Mouse (Mus musculus) midbrain, embryonic 14.5 days (tissue): ENCODE measurements at regions not wholly inside any gene's neighbourhood (a gene's known extent, or its start where the extent isn't known, plus 50 kb on each side); places are given as distances from the start of the nearest gene placed in this dataset.
"Not testable (repeated sequence)": the region's sequence is repeated elsewhere in the genome, so short reads cannot be mapped to it uniquely, and the experiment has no call there.

Experiments
- ATAC-seq: fragments of 200-750 bp; cut with Nextera tagmentation; 2 replicates; pipeline ENCODE4 v1.8.0; 2017; ENCODE audit warnings: moderate number of reproducible peaks, moderate library complexity; ENCODE audit not compliant: low FRiP score, low TSS enrichment
- DNase-seq: peaks from one replicate; pipeline ENCODE4 v3.0.0-alpha.2; 2015
- H3K27ac ChIP-seq: fragments of 300-500 bp; sonication (generic); replicated peaks from 2 replicates; pipeline ENCODE4 v1.5.1; 2014; ENCODE audit warnings: mild to moderate bottlenecking, low read depth, low read length, moderate library complexity
- H3K27me3 ChIP-seq: fragments of 300-500 bp; sonication (generic); 2 replicates; pipeline ENCODE4 v1.6.1; 2014; ENCODE audit warnings: low read length, control low read depth, mixed read lengths; ENCODE audit not compliant: control insufficient read depth, insufficient read depth
- H3K36me3 ChIP-seq: fragments of 300-500 bp; sonication (generic); 2 replicates; pipeline ENCODE4 v1.6.1; 2014; ENCODE audit warnings: low read length, control low read depth; ENCODE audit not compliant: control insufficient read depth, insufficient read depth
- H3K4me1 ChIP-seq: fragments of 300-500 bp; sonication (generic); 2 replicates; pipeline ENCODE4 v1.6.1; 2014; ENCODE audit warnings: mild to moderate bottlenecking, antibody characterized with exemption, low read length, control low read depth; ENCODE audit not compliant: control insufficient read depth, insufficient read depth
- H3K4me2 ChIP-seq: fragments of 300-500 bp; sonication (generic); 2 replicates; pipeline ENCODE4 v1.6.1; 2014; ENCODE audit warnings: mild to moderate bottlenecking, low read length, moderate library complexity
- H3K4me3 ChIP-seq: fragments of 300-500 bp; sonication (generic); replicated peaks from 2 replicates; pipeline ENCODE4 v1.5.1; 2014; ENCODE audit warnings: low read depth, low read length
- H3K9ac ChIP-seq: fragments of 300-500 bp; sonication (generic); replicated peaks from 2 replicates; pipeline ENCODE4 v1.6.1; 2014; ENCODE audit warnings: mild to moderate bottlenecking, low read length, moderate library complexity
- H3K9me3 ChIP-seq: fragments of 300-500 bp; sonication (generic); 2 replicates; pipeline ENCODE4 v1.6.1; 2016; ENCODE audit warnings: low read length, control low read depth, mixed read lengths; ENCODE audit not compliant: control insufficient read depth
- WGBS: fragments of 180-500 bp; shearing (Covaris S2); extraction: QIAGEN DNeasy Blood & Tissue Kit; methylation state at CpG from one replicate; pipeline ENCODE4 v1.1.7; 2014; 5-methylcytosine and 5-hydroxymethylcytosine counted together

- WGBS: 69% methylated on average over 1 of the region's 1 CpGs
- Histone ChIP-seq H3K4me3 (no peak overlapping the region), H3K36me3 (no peaks in the 10 kb centered on the region), H3K27ac (no peak overlapping the region), H3K9ac (no peak overlapping the region), H3K4me2 (no peak overlapping the region), H3K9me3 (no peaks in the 10 kb centered on the region), H3K4me1 (no peaks in the 10 kb centered on the region), H3K27me3 (no peaks in the 10 kb centered on the region)
- ATAC-seq: no peak
- DNase-seq: no peak
Observed at GRCm38 (mm10) chr3:80120177-80120736, 235.9 kb downstream of the Fam198b start.

DNA sequence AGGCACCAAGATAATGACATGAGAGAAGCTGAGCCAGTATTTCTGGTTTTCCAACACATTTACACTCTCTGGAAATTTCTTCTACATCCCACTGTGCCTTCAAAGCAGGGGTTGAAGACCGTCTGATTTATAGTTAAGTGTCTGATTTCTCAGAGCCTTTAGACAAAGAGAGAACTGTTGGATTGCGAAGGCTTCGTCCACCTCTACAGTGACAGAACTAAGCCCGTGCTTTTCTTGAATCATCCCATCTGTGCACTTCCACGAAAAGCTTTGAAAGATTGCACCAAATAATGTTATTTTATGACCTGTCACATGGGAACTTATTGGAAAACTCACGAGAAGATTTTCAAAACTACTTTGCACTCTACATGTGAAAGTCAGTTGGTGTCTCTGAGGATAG is 239.3 kb downstream of the Fam198b start:
- no peaks in the 10 kb centered on the region for H3K4me1 ChIP-seq
- no peak overlapping the region for H3K9ac ChIP-seq
- WGBS: 88% methylated on average over 6 of the region's 6 CpGs
- ATAC-seq: no peak
- no peak overlapping the region for H3K4me2 ChIP-seq
- DNase-seq: no peak
- no peaks in the 10 kb centered on the region for H3K9me3 ChIP-seq
- H3K27ac ChIP-seq: no peak overlapping the region
- H3K4me3 ChIP-seq: no peak overlapping the region
- H3K36me3 ChIP-seq: no peaks in the 10 kb centered on the region
- no peaks in the 10 kb centered on the region for H3K27me3 ChIP-seq

GRCm38 (mm10) chr3:80124621-80125020 is 240.3 kb downstream of the Fam198b start:
- Histone ChIP-seq H3K4me1 (no peaks in the 10 kb centered on the region), H3K36me3 (no peaks in the 10 kb centered on the region), H3K27ac (no peak overlapping the region), H3K4me2 (no peak overlapping the region), H3K27me3 (no peaks in the 10 kb centered on the region), H3K9ac (no peak overlapping the region), H3K9me3 (no peaks in the 10 kb centered on the region), H3K4me3 (no peak overlapping the region)
- ATAC-seq (no peak), DNase-seq (no peak)
- WGBS: 87% methylated on average over 8 of the region's 8 CpGs

GRCm38 (mm10) chr3:80141697-80142096 is 257.4 kb downstream of the Fam198b start:
- Histone ChIP-seq H3K27ac (no peak overlapping the region), H3K4me2 (no peak overlapping the region), H3K9ac (no peak overlapping the region), H3K27me3 (no peaks in the 10 kb centered on the region), H3K36me3 (no peaks in the 10 kb centered on the region), H3K4me3 (no peak overlapping the region), H3K9me3 (no peaks in the 10 kb centered on the region), H3K4me1 (no peaks in the 10 kb centered on the region)
- peak; percentile 27 for DNase-seq
- ATAC-seq: no peak
- WGBS: 40% methylated on average over 1 of the region's 1 CpGs

- Histone ChIP-seq H3K4me1 (no peaks in the 10 kb centered on the region), H3K9me3 (no peaks in the 10 kb centered on the region), H3K27ac (no peak overlapping the region), H3K36me3 (no peaks in the 10 kb centered on the region), H3K4me3 (no peak overlapping the region), H3K9ac (no peak overlapping the region), H3K4me2 (no peak overlapping the region), H3K27me3 (no peaks in the 10 kb centered on the region)
- no peak for DNase-seq
- WGBS: 81% methylated on average over 2 of the region's 2 CpGs
- ATAC-seq: no peak
Observed at GRCm38 (mm10) chr3:80160473-80160872, 276.1 kb downstream of the Fam198b start.

DNA sequence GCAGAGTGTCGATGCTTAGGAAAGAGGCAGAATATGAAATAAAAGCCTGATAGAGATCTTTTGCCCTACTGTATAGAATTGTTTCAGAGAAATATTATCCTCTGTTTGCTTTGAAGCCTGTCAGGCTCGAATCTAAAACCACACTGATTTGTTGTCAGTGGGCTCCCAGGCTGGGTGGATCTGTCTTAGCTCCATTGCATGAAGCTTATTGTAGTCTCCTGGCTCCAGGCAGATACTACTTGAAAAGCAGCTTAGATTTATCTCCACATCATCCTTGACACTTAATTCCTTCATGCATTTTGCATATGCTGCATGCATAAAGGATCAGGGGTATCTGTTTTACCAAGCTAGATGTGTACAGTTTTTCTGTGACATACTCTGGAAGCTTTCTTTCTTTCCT is 297.4 kb downstream of the Fam198b start:
- Histone ChIP-seq H3K9ac (no peak overlapping the region), H3K36me3 (no peaks in the 10 kb centered on the region), H3K27ac (peak overlapping the region; percentile 28), H3K4me1 (no peaks in the 10 kb centered on the region), H3K4me3 (no peak overlapping the region), H3K9me3 (no peaks in the 10 kb centered on the region), H3K4me2 (no peak overlapping the region), H3K27me3 (no peaks in the 10 kb centered on the region)
- ATAC-seq (no peak), DNase-seq (peak; percentile 53)
- WGBS: 53% methylated on average over 2 of the region's 2 CpGs

DNA sequence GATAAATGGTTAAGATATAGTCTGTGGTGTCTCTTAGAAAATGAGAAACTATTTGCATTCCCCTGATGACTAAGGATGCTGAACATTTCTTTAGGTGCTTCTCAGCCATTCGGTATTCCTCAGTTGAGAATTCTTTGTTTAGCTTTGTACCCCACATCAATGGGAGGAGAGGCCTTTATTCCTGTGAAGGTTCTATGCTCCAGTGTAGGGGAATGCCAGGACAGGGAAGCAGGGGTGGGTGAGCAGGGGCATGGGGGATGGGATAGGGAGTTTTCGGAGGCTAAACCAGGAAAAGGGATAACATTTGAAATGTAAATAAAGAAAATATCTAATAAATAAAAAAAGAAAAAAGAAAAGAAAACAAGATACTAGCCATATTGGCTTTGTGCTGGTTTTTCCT is 297.8 kb downstream of the Fam198b start:
- peak; percentile 6 for DNase-seq
- H3K4me1 ChIP-seq, H3K4me2 ChIP-seq, H3K9ac ChIP-seq, H3K9me3 ChIP-seq, H3K4me3 ChIP-seq, H3K36me3 ChIP-seq, H3K27me3 ChIP-seq, ATAC-seq: not testable (repeated sequence)
- WGBS: 36% methylated on average over 2 of the region's 2 CpGs
- peak overlapping the region; percentile 28 for H3K27ac ChIP-seq

DNA sequence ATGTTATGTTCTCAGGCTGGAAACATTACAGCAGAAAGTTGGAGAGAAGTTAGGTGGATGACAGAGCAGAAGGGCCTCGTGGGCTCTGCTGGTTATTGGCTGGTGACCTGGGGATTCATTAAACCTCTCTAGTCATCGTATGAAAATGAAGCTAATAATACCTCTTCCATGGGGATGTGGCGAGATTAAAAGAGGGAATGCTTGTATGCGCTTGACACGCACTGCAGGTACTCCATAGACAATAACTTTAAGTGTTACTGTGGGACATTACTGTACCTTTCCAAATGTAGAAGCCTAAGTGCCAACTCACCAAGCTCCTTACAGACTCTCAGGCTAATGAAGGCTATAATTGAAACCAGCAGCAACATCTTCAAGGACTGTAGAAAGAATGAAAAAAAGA is 303.1 kb downstream of the Fam198b start:
- Histone ChIP-seq H3K36me3 (no peaks in the 10 kb centered on the region), H3K27ac (no peak overlapping the region), H3K9me3 (no peaks in the 10 kb centered on the region), H3K4me3 (no peak overlapping the region), H3K27me3 (no peaks in the 10 kb centered on the region), H3K4me1 (no peaks in the 10 kb centered on the region), H3K4me2 (no peak overlapping the region), H3K9ac (no peak overlapping the region)
- 87% methylated on average over 5 of the region's 5 CpGs for WGBS
- no peak for ATAC-seq
- DNase-seq: no peak

GRCm38 (mm10) chr3:80200904-80201303 is 316.6 kb downstream of the Fam198b start:
- DNase-seq (no peak), ATAC-seq (no peak)
- Histone ChIP-seq H3K27me3 (no peaks in the 10 kb centered on the region), H3K9me3 (no peaks in the 10 kb centered on the region), H3K36me3 (no peaks in the 10 kb centered on the region), H3K4me1 (0 out of 2 replicates have a peak, but pooled peaks cover 6% of the 10 kb centered on the region), H3K4me3 (no peak overlapping the region), H3K27ac (no peak overlapping the region), H3K9ac (no peak overlapping the region), H3K4me2 (no peak overlapping the region)
- WGBS: 92% methylated on average over 2 of the region's 2 CpGs
